Mouse (Mus musculus) liver, embryonic 12.5 days (tissue): Measurements from ENCODE around the gene Nomo1. TPM values are rescaled to one million over a fixed set of nuclear protein-coding genes. Genes with fewer than 3 reads are reported as not detected.

Experiments
- ATAC-seq: fragments of 200-750 bp; cut with Nextera tagmentation; 2 replicates; pipeline ENCODE4 v1.8.0; 2017; ENCODE audit warnings: moderate number of reproducible peaks, mild to moderate bottlenecking, moderate library complexity
- H3K27ac ChIP-seq: fragments of 300-500 bp; sonication (generic); 2 replicates; pipeline ENCODE4 v1.5.1; 2016; ENCODE audit warnings: mild to moderate bottlenecking
- H3K27me3 ChIP-seq: fragments of 300-500 bp; sonication (generic); replicated peaks from 2 replicates; pipeline ENCODE4 v1.6.1; 2016; ENCODE audit warnings: mild to moderate bottlenecking, moderate library complexity
- H3K36me3 ChIP-seq: fragments of 300-500 bp; sonication (generic); 2 replicates; pipeline ENCODE4 v1.6.1; 2016; ENCODE audit warnings: mild to moderate bottlenecking, moderate library complexity
- H3K4me1 ChIP-seq: fragments of 300-500 bp; sonication (generic); 2 replicates; pipeline ENCODE4 v1.6.1; 2016
- H3K4me2 ChIP-seq: fragments of 300-500 bp; sonication (generic); 2 replicates; pipeline ENCODE4 v1.6.1; 2016; ENCODE audit warnings: mild to moderate bottlenecking, moderate library complexity
- H3K4me3 ChIP-seq: fragments of 300-500 bp; sonication (generic); 2 replicates; pipeline ENCODE4 v1.5.1; 2016; ENCODE audit warnings: mild to moderate bottlenecking, moderate library complexity
- H3K9ac ChIP-seq: fragments of 300-500 bp; sonication (generic); 2 replicates; pipeline ENCODE4 v1.6.1; 2016; ENCODE audit warnings: mild to moderate bottlenecking, moderate library complexity
- H3K9me3 ChIP-seq: fragments of 300-500 bp; sonication (generic); replicated peaks from 2 replicates; pipeline ENCODE4 v1.6.1; 2016; ENCODE audit warnings: mild to moderate bottlenecking, moderate library complexity
- WGBS: fragments of 180-500 bp; shearing (Covaris S2); methylation state at CpG from one replicate; pipeline ENCODE4 v1.1.7; 2016; ENCODE audit not compliant: insufficient replicate concordance; 5-methylcytosine and 5-hydroxymethylcytosine counted together
- polyA plus RNA-seq: library from polyadenylated mRNA; unstranded; fragments of >200 nt; fragmentation: Nextera tagmentation; extraction: Ambion mirVana; gene quantifications from 2 replicates; pipeline ENCODE4 v1.2.1, GENCODE M21; 2016

Gene Nomo1
- polyA plus RNA-seq: 48.0 and 52.5 TPM in 2 replicates

DNA sequence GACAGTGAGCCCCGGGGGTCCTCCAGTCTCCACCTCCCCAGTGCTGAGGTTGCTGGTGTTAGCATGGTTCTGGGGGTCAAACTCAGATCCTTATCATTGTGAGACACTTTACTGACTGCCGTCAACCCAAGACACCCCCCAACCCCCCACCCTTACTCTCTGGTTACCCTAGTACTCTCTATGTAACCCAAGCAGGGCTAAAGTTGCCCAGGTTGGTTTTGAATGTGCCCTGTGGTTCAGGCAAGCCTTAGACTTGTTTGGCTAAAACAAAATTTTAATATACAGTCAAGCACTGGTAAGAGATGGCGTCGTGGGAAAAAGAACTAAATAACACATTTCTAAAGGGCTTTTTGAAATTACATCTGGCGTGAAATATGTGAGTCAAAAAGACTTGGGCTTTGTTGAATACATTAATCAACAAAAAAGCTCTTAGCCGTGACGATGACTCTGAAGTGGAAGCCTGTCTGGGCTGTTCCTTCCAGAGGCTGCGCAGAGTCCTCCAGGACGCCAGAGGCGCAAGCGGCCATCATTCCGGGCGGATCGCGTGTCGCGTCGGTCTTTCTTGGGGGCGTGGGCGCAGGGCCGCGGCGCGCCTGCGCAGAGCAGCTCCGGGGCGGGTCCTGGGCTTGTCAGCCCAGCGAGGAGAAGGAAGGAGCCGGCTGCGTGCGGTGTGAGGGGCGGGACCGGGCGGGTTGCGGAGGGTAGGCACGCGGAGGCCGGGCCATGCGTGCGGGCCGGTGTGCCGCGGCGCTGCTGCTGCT is at the start of gene Nomo1:
TSS of gene Nomo1 (plus strand) at position 590 of the 761 bp plus-strand sequence.
- Histone ChIP-seq H3K4me1 (peaks cover 76% of the 10 kb centered on the region), H3K27ac (peak within 1 kb of the TSS; percentile 67), H3K36me3 (peaks cover 10% of the 10 kb centered on the region), H3K4me2 (peak within 1 kb of the TSS; percentile 95), H3K4me3 (peak within 1 kb of the TSS; percentile 89), H3K27me3 (no peaks in the 10 kb centered on the region), H3K9me3 (no peaks in the 10 kb centered on the region), H3K9ac (peak within 1 kb of the TSS; percentile 91)
- 6% methylated on average over 39 of the region's 44 CpGs for WGBS
- ATAC-seq: peak; percentile 87

DNA sequence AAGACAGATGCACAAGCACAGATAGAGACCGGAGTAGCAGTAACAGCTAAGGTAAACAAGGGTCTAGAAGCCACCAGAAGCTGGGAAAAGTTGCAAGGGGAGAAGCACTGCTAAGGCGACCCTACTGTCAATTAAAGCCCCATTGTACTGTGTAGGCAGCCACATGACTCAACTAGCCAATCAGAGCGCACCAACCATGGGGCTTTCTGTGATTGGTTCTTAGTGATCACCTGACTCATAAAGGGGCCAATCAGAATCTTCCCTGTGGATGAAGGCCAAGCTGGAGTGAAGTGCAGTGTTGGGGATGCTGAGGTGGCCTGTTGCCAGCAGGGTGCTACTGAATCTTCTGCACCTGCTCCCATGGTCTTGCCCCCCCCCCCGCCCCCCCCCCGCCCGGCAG is 46.6 kb upstream of the Nomo1 start:
- H3K9me3 ChIP-seq: no peaks in the 10 kb centered on the region
- no peak overlapping the region for H3K27ac ChIP-seq
- no peak overlapping the region for H3K4me2 ChIP-seq
- no peaks in the 10 kb centered on the region for H3K4me1 ChIP-seq
- no peak for ATAC-seq
- no peak overlapping the region for H3K9ac ChIP-seq
- no peak overlapping the region for H3K4me3 ChIP-seq
- no peaks in the 10 kb centered on the region for H3K27me3 ChIP-seq
- WGBS: 58% methylated on average over 6 of the region's 6 CpGs
- H3K36me3 ChIP-seq: no peaks in the 10 kb centered on the region

DNA sequence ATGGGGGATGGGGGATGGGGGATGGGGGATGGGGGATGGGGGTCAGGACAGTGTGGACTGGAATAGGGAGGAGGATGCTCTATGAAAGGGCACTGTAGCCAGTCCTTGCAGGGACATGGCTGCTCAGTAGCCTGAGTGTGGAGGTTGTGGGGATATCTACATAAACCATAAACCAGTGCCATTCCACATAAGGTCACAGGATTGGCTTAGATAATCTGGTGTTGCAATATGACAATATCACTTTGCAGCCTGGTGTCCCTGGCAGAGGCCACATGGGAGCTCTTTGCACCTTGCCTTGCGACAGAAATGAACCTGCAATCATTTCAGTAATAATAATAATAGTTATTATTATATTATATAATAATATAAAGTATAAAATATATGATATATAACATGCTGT is 45.2 kb upstream of the Nomo1 start:
- H3K9me3 ChIP-seq: no peaks in the 10 kb centered on the region
- no peak overlapping the region for H3K27ac ChIP-seq
- no peak overlapping the region for H3K4me3 ChIP-seq
- no peak for ATAC-seq
- no peaks in the 10 kb centered on the region for H3K27me3 ChIP-seq
- H3K4me1 ChIP-seq: no peaks in the 10 kb centered on the region
- H3K9ac ChIP-seq: no peak overlapping the region
- H3K36me3 ChIP-seq: no peaks in the 10 kb centered on the region
- 74% methylated on average over 1 of the region's 1 CpGs for WGBS
- no peak overlapping the region for H3K4me2 ChIP-seq

DNA sequence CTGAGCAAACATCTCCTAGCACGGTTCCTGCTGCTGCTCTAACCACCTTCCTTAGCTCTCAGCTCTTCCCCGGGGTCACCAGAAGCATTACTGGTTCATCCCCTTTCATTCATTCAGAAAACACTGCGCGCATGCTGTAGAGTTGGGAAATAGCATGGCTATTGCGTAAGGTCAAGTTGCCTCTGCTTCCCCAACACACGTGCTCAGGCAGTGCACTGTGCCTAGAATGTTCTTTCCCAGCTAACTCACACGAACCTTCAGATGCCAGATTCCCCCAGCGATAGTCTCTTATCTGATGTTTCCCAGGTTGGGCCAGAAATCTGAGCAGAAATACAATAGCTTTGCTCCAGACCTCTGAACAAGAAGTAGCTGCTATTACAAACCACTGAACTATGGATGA is 41.0 kb upstream of the Nomo1 start:
- Histone ChIP-seq H3K4me1 (no peaks in the 10 kb centered on the region), H3K4me2 (no peak overlapping the region), H3K4me3 (no peak overlapping the region), H3K27ac (no peak overlapping the region), H3K9ac (no peak overlapping the region), H3K36me3 (0 out of 2 replicates have a peak, but pooled peaks cover 4% of the 10 kb centered on the region), H3K9me3 (no peaks in the 10 kb centered on the region), H3K27me3 (no peaks in the 10 kb centered on the region; the same call in 1 of the 2 replicates)
- 56% methylated on average over 8 of the region's 8 CpGs for WGBS
- no peak for ATAC-seq

DNA sequence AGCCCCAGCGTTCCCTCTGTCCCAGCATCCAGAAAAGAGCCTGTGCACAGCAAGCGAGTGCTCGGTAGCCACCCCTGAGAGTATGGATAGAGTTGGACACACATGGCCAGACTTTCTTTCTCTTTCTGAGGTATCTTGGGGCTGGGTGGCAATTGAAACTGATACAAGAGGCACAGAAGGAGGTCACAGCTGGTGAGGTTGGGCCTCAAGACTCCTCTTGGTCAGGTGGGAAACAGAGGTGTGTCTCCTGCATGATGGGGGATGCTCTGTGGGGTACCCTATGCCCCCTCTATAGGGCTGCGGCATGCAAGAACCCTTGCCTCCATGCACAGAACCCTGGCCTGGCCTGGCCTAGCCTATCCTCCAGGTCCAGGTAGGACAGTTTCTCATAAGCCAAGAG is 32.9 kb upstream of the Nomo1 start:
- Histone ChIP-seq H3K4me3 (no peak overlapping the region), H3K36me3 (peaks cover 3% of the 10 kb centered on the region; the same call in 1 of the 2 replicates), H3K9me3 (no peaks in the 10 kb centered on the region), H3K9ac (no peak overlapping the region), H3K27me3 (peaks cover 8% of the 10 kb centered on the region), H3K4me2 (no peak overlapping the region), H3K27ac (no peak overlapping the region), H3K4me1 (no peaks in the 10 kb centered on the region)
- 80% methylated on average over 4 of the region's 4 CpGs for WGBS
- no peak for ATAC-seq

DNA sequence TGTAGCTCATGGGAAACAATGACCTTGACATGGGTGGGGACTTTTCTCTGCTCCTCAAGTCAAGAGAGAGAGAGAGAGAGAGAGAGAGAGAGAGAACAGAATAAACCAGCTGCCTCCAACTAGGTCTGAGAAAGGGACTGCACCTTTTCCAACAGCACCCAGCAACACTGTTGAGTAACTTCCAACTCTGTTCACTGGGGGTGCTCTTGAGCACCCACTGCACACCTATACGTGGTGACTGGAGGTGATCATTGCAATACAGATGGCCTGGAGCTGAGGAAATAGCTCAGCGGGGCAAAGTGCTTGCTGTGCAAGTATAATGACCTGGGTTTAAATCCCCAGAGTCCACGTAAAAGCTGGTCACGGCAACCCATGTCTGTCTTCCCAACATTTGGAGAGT is 30.8 kb upstream of the Nomo1 start:
- 37% methylated on average over 4 of the region's 4 CpGs for WGBS
- H3K4me1 ChIP-seq: no peaks in the 10 kb centered on the region
- ATAC-seq: no peak
- no peak overlapping the region for H3K27ac ChIP-seq
- H3K4me3 ChIP-seq: no peak overlapping the region
- no peak overlapping the region for H3K9ac ChIP-seq
- H3K4me2 ChIP-seq: no peak overlapping the region
- peaks cover 5% of the 10 kb centered on the region; the same call in 1 of the 2 replicates for H3K36me3 ChIP-seq
- peaks cover 8% of the 10 kb centered on the region; the same call in 1 of the 2 replicates for H3K27me3 ChIP-seq
- H3K9me3 ChIP-seq: no peaks in the 10 kb centered on the region

DNA sequence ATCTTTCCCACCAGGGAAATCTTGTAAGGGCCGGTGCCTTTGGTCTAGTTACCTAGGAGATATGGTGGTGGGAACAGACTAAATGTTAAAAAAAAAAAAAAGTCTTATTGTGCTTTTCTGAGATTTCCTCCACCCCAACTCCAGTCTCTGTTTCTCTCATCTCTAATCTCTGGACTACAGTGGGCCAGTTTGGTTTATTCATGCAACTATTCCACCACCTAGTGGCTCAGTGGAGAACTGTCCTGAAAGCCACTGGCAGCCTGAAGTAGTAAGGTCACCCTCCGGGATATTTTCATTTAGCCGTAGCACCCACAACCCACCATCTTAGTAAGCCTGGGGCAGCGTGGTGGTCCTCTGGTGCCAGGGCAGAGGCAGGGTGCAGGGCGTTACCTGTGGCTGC is 23.9 kb upstream of the Nomo1 start:
- H3K9ac ChIP-seq: no peak overlapping the region
- no peak for ATAC-seq
- 20% methylated on average over 5 of the region's 5 CpGs for WGBS

DNA sequence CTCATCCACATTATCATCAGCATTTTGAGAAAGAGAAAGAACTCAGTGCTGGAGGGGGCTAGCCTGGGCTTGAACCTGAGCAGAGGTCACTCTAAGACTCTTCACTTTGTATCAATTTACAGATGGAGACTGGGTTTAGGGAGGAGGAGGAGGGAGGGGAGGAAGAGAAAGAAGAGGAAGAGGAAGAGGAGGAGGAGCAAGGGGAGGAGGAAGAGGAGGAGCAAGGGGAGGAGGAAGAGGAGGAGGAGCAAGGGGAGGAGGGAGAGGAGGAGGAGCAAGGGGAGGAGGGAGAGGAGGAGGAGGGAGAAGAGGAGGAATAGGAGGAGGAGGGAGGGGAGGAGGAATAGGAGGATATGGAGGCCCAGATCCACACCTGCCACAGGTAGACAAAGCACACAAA is 21.4 kb upstream of the Nomo1 start:
- H3K9ac ChIP-seq: no peak overlapping the region
- H3K4me3 ChIP-seq: no peak overlapping the region
- H3K4me1 ChIP-seq: no peaks in the 10 kb centered on the region
- H3K27ac ChIP-seq: no peak overlapping the region
- H3K4me2 ChIP-seq: no peak overlapping the region
- ATAC-seq: no peak
- H3K36me3 ChIP-seq: no peaks in the 10 kb centered on the region
- H3K27me3 ChIP-seq: no peaks in the 10 kb centered on the region
- no peaks in the 10 kb centered on the region for H3K9me3 ChIP-seq

More for the DNA sequence above, 23.9 kb upstream of the Nomo1 start:
- no peak overlapping the region for H3K27ac ChIP-seq
- no peaks in the 10 kb centered on the region for H3K4me1 ChIP-seq
- H3K4me3 ChIP-seq: no peak overlapping the region
- no peak overlapping the region for H3K4me2 ChIP-seq
- peaks cover 8% of the 10 kb centered on the region; the same call in 1 of the 2 replicates for H3K27me3 ChIP-seq
- no peaks in the 10 kb centered on the region for H3K9me3 ChIP-seq
- H3K36me3 ChIP-seq: peaks cover 5% of the 10 kb centered on the region; the same call in 1 of the 2 replicates

DNA sequence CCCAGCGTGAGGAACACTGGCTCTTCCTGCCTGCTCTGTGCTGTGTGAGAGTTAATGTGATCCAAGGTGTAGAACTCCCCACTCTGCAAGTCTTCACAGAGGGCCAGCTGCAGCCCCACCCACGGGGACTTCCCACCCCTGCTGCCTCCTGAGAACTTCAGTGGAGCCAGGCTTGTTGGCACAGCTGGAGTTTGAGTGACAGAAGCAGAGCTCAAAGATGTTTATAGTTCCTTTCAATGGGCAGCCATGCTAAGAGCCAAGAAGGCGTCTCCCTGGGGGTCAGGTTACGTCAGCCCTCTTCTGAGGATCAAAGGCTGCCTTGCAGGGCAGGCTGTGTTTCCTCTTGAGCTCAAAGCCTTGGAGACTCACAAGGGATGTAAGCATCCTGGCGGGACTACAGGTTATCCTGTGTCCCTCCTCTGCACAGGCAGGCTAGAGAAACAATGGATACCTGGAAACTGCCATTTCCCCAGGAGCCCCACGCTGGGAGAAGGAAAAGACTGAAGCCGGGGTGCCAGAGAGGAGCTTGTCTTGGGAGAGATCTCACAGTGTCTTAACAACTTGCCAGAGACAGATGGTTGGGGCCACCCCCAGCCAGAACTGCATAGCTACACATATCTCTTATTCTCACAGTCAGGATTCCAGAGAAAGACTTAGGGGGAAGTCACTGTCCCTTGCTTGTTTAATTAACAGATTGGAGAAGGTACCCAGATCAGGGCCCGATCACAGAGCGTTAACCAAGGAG is 20.1 kb upstream of the Nomo1 start:
- no peak overlapping the region for H3K27ac ChIP-seq
- no peaks in the 10 kb centered on the region for H3K9me3 ChIP-seq
- no peaks in the 10 kb centered on the region for H3K36me3 ChIP-seq
- H3K4me3 ChIP-seq: no peak overlapping the region
- no peaks in the 10 kb centered on the region for H3K4me1 ChIP-seq
- H3K27me3 ChIP-seq: no peaks in the 10 kb centered on the region
- no peak overlapping the region for H3K4me2 ChIP-seq
- no peak overlapping the region for H3K9ac ChIP-seq
- WGBS: 38% methylated on average over 9 of the region's 9 CpGs
- no peak for ATAC-seq

DNA sequence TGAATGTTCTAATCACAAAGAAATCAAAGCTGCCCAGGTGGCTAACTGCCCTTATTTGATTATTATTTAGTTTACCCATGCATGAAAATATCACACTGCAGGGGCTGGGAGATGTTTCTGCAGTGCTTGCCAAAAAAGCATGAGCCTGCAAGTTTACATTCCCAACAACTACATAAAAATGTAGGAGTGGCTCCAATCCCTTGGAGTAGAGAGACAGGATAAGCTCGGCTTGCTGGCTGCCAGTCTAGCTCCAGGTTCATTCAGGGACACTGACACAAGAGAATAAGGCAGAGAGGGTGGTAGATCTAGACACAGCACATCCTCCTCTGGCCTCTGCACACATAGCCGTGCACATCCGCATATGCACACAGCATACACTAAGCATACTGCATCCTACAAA is 13.9 kb upstream of the Nomo1 start:
- no peak overlapping the region for H3K27ac ChIP-seq
- ATAC-seq: no peak
- H3K27me3 ChIP-seq: peaks cover 11% of the 10 kb centered on the region
- no peak overlapping the region for H3K9ac ChIP-seq
- no peaks in the 10 kb centered on the region for H3K4me1 ChIP-seq
- 73% methylated on average over 3 of the region's 3 CpGs for WGBS
- H3K36me3 ChIP-seq: no peaks in the 10 kb centered on the region
- no peaks in the 10 kb centered on the region for H3K9me3 ChIP-seq
- no peak overlapping the region for H3K4me2 ChIP-seq
- H3K4me3 ChIP-seq: no peak overlapping the region

DNA sequence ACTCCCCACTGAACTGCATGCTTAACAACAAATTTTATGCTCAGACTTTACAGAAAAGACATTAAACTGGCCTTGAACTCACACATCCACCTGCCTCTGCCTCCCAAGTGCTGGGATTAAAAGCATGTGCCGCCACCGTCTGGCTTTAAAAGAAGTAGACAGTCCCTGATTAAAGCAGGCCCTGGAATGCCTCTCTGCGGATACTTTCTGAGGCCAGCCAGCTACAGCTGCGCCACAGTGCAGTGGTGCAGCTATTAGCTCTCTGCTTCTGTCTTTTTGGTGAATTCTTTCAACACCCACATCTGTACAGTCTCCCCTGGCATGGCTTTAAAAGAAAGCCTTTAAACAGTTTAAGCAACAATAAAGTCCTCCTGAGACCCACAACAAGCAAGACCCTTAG is 11.5 kb upstream of the Nomo1 start:
- H3K27ac ChIP-seq: no peak overlapping the region
- no peak overlapping the region for H3K9ac ChIP-seq
- no peaks in the 10 kb centered on the region for H3K36me3 ChIP-seq
- H3K27me3 ChIP-seq: peaks cover 20% of the 10 kb centered on the region
- H3K4me1 ChIP-seq: no peaks in the 10 kb centered on the region
- no peaks in the 10 kb centered on the region for H3K9me3 ChIP-seq
- no peak overlapping the region for H3K4me2 ChIP-seq
- WGBS: 68% methylated on average over 4 of the region's 4 CpGs
- no peak for ATAC-seq
- H3K4me3 ChIP-seq: no peak overlapping the region

DNA sequence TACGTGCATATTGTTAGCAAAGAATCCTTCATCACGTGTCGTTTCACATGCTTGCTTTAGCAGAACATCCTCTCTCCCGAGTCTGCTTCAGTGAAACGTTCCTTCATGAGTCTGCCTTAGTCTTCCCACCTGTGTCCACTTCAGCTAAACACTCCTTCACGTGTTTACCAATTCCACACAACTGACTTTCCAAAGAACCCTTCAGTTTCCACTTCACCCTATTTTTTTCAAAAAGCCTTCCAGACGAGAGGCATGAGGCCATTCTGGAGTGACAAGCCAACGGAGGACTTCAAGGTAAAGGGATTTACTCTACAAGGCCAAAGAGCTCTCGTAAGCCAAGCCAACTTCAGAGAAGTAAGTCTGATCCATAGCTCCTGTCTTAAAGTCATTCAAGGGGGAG is 8.1 kb upstream of the Nomo1 start:
- Histone ChIP-seq H3K27me3 (peaks cover 18% of the 10 kb centered on the region), H3K27ac (no peak overlapping the region), H3K9me3 (no peaks in the 10 kb centered on the region), H3K36me3 (no peaks in the 10 kb centered on the region), H3K4me2 (no peak overlapping the region), H3K4me1 (peaks cover 20% of the 10 kb centered on the region), H3K4me3 (no peak overlapping the region), H3K9ac (no peak overlapping the region)
- no peak for ATAC-seq
- 61% methylated on average over 9 of the region's 9 CpGs for WGBS
